Mouse (Mus musculus) limb, embryonic 13.5 days (tissue): ENCODE results near the gene E2f1. TPM values are rescaled to one million over a fixed set of nuclear protein-coding genes. Genes with fewer than 3 reads are reported as not detected.
A peak's percentile ranks its signal among the peaks of the same experiment; 100 is the strongest.

Source experiments
- ATAC-seq: fragments of 200-750 bp; cut with Nextera tagmentation; 2 replicates; pipeline ENCODE4 v1.8.0; 2017; ENCODE audit warnings: low read depth, moderate number of reproducible peaks, moderate TSS enrichment; ENCODE audit not compliant: low FRiP score
- H3K27ac ChIP-seq: fragments of 300-500 bp; sonication (generic); 2 replicates; pipeline ENCODE4 v1.5.1; 2015; ENCODE audit warnings: inconsistent platforms, mild to moderate bottlenecking, moderate library complexity
- H3K27me3 ChIP-seq: fragments of 300-500 bp; sonication (generic); 2 replicates; pipeline ENCODE4 v1.6.1; 2015; ENCODE audit warnings: mild to moderate bottlenecking, inconsistent platforms
- H3K36me3 ChIP-seq: fragments of 300-500 bp; sonication (generic); 2 replicates; pipeline ENCODE4 v1.6.1; 2015; ENCODE audit warnings: inconsistent platforms, mild to moderate bottlenecking, moderate library complexity
- H3K4me1 ChIP-seq: fragments of 300-500 bp; sonication (generic); 2 replicates; pipeline ENCODE4 v1.6.1; 2015; ENCODE audit warnings: inconsistent platforms
- H3K4me2 ChIP-seq: fragments of 300-500 bp; sonication (generic); replicated peaks from 2 replicates; pipeline ENCODE4 v1.6.1; 2015; ENCODE audit warnings: inconsistent platforms, mild to moderate bottlenecking, moderate library complexity
- H3K4me3 ChIP-seq: fragments of 300-500 bp; sonication (generic); 2 replicates; pipeline ENCODE4 v1.5.1; 2015; ENCODE audit warnings: moderate library complexity, mild to moderate bottlenecking, inconsistent platforms
- H3K9ac ChIP-seq: fragments of 300-500 bp; sonication (generic); 2 replicates; pipeline ENCODE4 v1.6.1; 2015; ENCODE audit warnings: mild to moderate bottlenecking, inconsistent platforms
- H3K9me3 ChIP-seq: fragments of 300-500 bp; sonication (generic); 2 replicates; pipeline ENCODE4 v1.6.1; 2016; ENCODE audit warnings: inconsistent platforms
- WGBS: fragments of 180-500 bp; shearing (Covaris S2); methylation state at CpG from one replicate; pipeline ENCODE4 v1.1.7; 2015; 5-methylcytosine and 5-hydroxymethylcytosine counted together
- polyA plus RNA-seq: library from polyadenylated mRNA; unstranded; fragments of >200 nt; fragmentation: Nextera tagmentation; extraction: Ambion mirVana; gene quantifications from 2 replicates; pipeline ENCODE4 v1.2.1, GENCODE M21; 2015

The E2f1 gene
- polyA plus RNA-seq, 1 experiment from 2014 or later, result 20.8 TPM

- Histone ChIP-seq H3K27ac (no peak overlapping the region), H3K9ac (no peak overlapping the region), H3K27me3 (no peaks in the 10 kb centered on the region), H3K36me3 (no peaks in the 10 kb centered on the region), H3K4me2 (no peak overlapping the region), H3K4me3 (no peak overlapping the region), H3K9me3 (no peaks in the 10 kb centered on the region), H3K4me1 (0 out of 2 replicates have a peak, but pooled peaks cover 6% of the 10 kb centered on the region)
- ATAC-seq, result no peak
- WGBS, result 82% methylated on average over 6 of the region's 6 CpGs
These were observed 8.0 kb upstream of the E2f1 start for GRCm38 (mm10) chr2:154577744-154578067.

- no peak for ATAC-seq
- no peak overlapping the region for H3K9ac ChIP-seq
- H3K9me3 ChIP-seq, result no peaks in the 10 kb centered on the region
- H3K36me3 ChIP-seq, result no peaks in the 10 kb centered on the region
- 53% methylated on average over 12 of the region's 12 CpGs for WGBS
- H3K27ac ChIP-seq, result no peak overlapping the region
- no peak overlapping the region for H3K4me3 ChIP-seq
- no peaks in the 10 kb centered on the region for H3K27me3 ChIP-seq
- no peak overlapping the region for H3K4me2 ChIP-seq
- peaks cover 11% of the 10 kb centered on the region for H3K4me1 ChIP-seq
These were observed 7.4 kb upstream of the E2f1 start for GRCm38 (mm10) chr2:154576876-154577743.

GRCm38 (mm10) chr2:154574271-154574670, 4.6 kb upstream of the E2f1 start:
- Histone ChIP-seq H3K27me3 (no peaks in the 10 kb centered on the region), H3K36me3 (no peaks in the 10 kb centered on the region), H3K4me1 (peaks cover 29% of the 10 kb centered on the region), H3K27ac (no peak overlapping the region), H3K9me3 (no peaks in the 10 kb centered on the region), H3K4me2 (no peak overlapping the region), H3K4me3 (no peak overlapping the region), H3K9ac (no peak overlapping the region)
- no peak for ATAC-seq
- 78% methylated on average over 7 of the region's 7 CpGs for whole genome bisulfite sequencing

GRCm38 (mm10) chr2:154572996-154573395, 3.3 kb upstream of the E2f1 start:
- no peak overlapping the region for H3K27ac ChIP-seq
- H3K4me3 ChIP-seq, result no peak overlapping the region
- no peaks in the 10 kb centered on the region for H3K36me3 ChIP-seq
- no peak for ATAC-seq
- peaks cover 41% of the 10 kb centered on the region for H3K4me1 ChIP-seq
- H3K4me2 ChIP-seq, result no peak overlapping the region
- no peak overlapping the region for H3K9ac ChIP-seq
- H3K27me3 ChIP-seq, result no peaks in the 10 kb centered on the region
- WGBS, result 87% methylated on average over 3 of the region's 3 CpGs
- no peaks in the 10 kb centered on the region for H3K9me3 ChIP-seq

GRCm38 (mm10) chr2:154571976-154572375, 2.3 kb upstream of the E2f1 start:
- Histone ChIP-seq H3K9ac (peak overlapping the region; percentile 35; the same call in 1 of the 2 replicates), H3K4me3 (no peak overlapping the region), H3K4me2 (no peak overlapping the region), H3K27ac (peak overlapping the region; percentile 40; the same call in 1 of the 2 replicates), H3K36me3 (no peaks in the 10 kb centered on the region), H3K27me3 (no peaks in the 10 kb centered on the region), H3K4me1 (peaks cover 48% of the 10 kb centered on the region), H3K9me3 (no peaks in the 10 kb centered on the region)
- WGBS, result 60% methylated on average over 8 of the region's 8 CpGs
- ATAC-seq, result no peak

- no peaks in the 10 kb centered on the region for H3K27me3 ChIP-seq
- 81% methylated on average over 4 of the region's 4 CpGs for WGBS
- H3K4me2 ChIP-seq, result no peak overlapping the region
- no peaks in the 10 kb centered on the region for H3K36me3 ChIP-seq
- no peak overlapping the region for H3K9ac ChIP-seq
- H3K4me1 ChIP-seq, result peaks cover 52% of the 10 kb centered on the region
- no peak for ATAC-seq
- no peaks in the 10 kb centered on the region for H3K9me3 ChIP-seq
- no peak overlapping the region for H3K27ac ChIP-seq
- H3K4me3 ChIP-seq, result no peak overlapping the region
These were observed 1.6 kb upstream of the E2f1 start for GRCm38 (mm10) chr2:154571266-154571665.

- Histone ChIP-seq H3K4me3 (peak overlapping the region; percentile 79), H3K27ac (no peak overlapping the region), H3K36me3 (no peaks in the 10 kb centered on the region), H3K9ac (no peak overlapping the region), H3K4me1 (peaks cover 58% of the 10 kb centered on the region), H3K27me3 (no peaks in the 10 kb centered on the region), H3K4me2 (peak overlapping the region; percentile 87), H3K9me3 (no peaks in the 10 kb centered on the region)
- no peak for ATAC-seq
- 63% methylated on average over 4 of the region's 4 CpGs for WGBS
These were observed 974 bp upstream of the E2f1 start for GRCm38 (mm10) chr2:154570666-154571065.

GRCm38 (mm10) chr2:154569071-154569748, 482 bp downstream of the E2f1 start:
- Histone ChIP-seq H3K9me3 (no peaks in the 10 kb centered on the region), H3K4me2 (peak overlapping the region; percentile 87), H3K9ac (peak overlapping the region; percentile 84), H3K27me3 (no peaks in the 10 kb centered on the region), H3K4me1 (peaks cover 64% of the 10 kb centered on the region), H3K27ac (peak overlapping the region; percentile 85), H3K4me3 (peak overlapping the region; percentile 79), H3K36me3 (peaks cover 3% of the 10 kb centered on the region; the same call in 1 of the 2 replicates)
- ATAC-seq, result peak; percentile 67
- under 1% methylated on average over 64 of the region's 70 CpGs for WGBS

GRCm38 (mm10) chr2:154568329-154569070, 1.2 kb downstream of the E2f1 start:
- 20% methylated on average over 10 of the region's 10 CpGs for WGBS
- Histone ChIP-seq H3K36me3 (peaks cover 10% of the 10 kb centered on the region), H3K9me3 (no peaks in the 10 kb centered on the region), H3K27me3 (no peaks in the 10 kb centered on the region), H3K27ac (peak overlapping the region; percentile 85), H3K4me1 (peaks cover 70% of the 10 kb centered on the region), H3K9ac (peak overlapping the region; percentile 84), H3K4me3 (peak overlapping the region; percentile 79), H3K4me2 (peak overlapping the region; percentile 87)
- no peak for ATAC-seq

GRCm38 (mm10) chr2:154567766-154568165, 1.9 kb downstream of the E2f1 start:
- no peak for ATAC-seq
- Histone ChIP-seq H3K9me3 (no peaks in the 10 kb centered on the region), H3K4me1 (peaks cover 70% of the 10 kb centered on the region), H3K36me3 (peaks cover 17% of the 10 kb centered on the region), H3K4me2 (peak overlapping the region; percentile 87), H3K4me3 (peak overlapping the region; percentile 79), H3K27ac (no peak overlapping the region), H3K27me3 (no peaks in the 10 kb centered on the region), H3K9ac (peak overlapping the region; percentile 84; the same call in 1 of the 2 replicates)
- 76% methylated on average over 2 of the region's 2 CpGs for WGBS

- Histone ChIP-seq H3K36me3 (peaks cover 27% of the 10 kb centered on the region), H3K27ac (peak overlapping the region; percentile 58; the same call in 1 of the 2 replicates), H3K27me3 (no peaks in the 10 kb centered on the region), H3K9me3 (no peaks in the 10 kb centered on the region), H3K4me1 (peaks cover 60% of the 10 kb centered on the region), H3K9ac (0 out of 2 replicates have a peak overlapping the region, but pooled peaks have one; percentile 25), H3K4me2 (peak overlapping the region; percentile 40), H3K4me3 (peak overlapping the region; percentile 3; the same call in 1 of the 2 replicates)
- WGBS, result 19% methylated on average over 8 of the region's 8 CpGs
- ATAC-seq, result no peak
These were observed 3.1 kb downstream of the E2f1 start for GRCm38 (mm10) chr2:154566641-154567040.
